Mouse (Mus musculus) bone marrow macrophage, adult 2 months (primary cell): Measurements from ENCODE around the gene St3gal3. TPM values are rescaled to one million over a fixed set of nuclear protein-coding genes. Genes with fewer than 3 reads are reported as not detected.

Experiments used
- H3K27ac ChIP-seq: 2 replicates; pipeline ENCODE4 v1.5.1; 2012; ENCODE audit warnings: low read depth, low read length; ENCODE audit not compliant: insufficient read depth
- H3K4me1 ChIP-seq: 2 replicates; pipeline ENCODE4 v1.6.1; 2012; ENCODE audit warnings: low read length; ENCODE audit not compliant: control insufficient read depth, insufficient read depth
- H3K4me3 ChIP-seq: 2 replicates; pipeline ENCODE4 v1.5.1; 2012; ENCODE audit warnings: mild to moderate bottlenecking, low read length, moderate library complexity; ENCODE audit not compliant: insufficient read depth
- CTCF ChIP-seq: IDR thresholded peaks from 2 replicates; pipeline ENCODE4 v1.5.1; 2012; ENCODE audit warnings: low read depth, mild to moderate bottlenecking, low read length, moderate library complexity
- POLR2A ChIP-seq: IDR thresholded peaks from 2 replicates; pipeline ENCODE4 v1.6.1; 2012; ENCODE audit warnings: mild to moderate bottlenecking, low read depth, low read length, borderline replicate concordance
- polyA plus RNA-seq: library from polyadenylated mRNA; stranded (reverse); fragments of >200 nt; gene quantifications from 2 replicates; pipeline ENCODE4 v1.2.4, GENCODE M21; 2012; ENCODE audit not compliant: missing spikeins, insufficient read depth, insufficient read length

Gene St3gal3
- polyA plus RNA-seq, 1 experiment: 18.6 TPM

DNA sequence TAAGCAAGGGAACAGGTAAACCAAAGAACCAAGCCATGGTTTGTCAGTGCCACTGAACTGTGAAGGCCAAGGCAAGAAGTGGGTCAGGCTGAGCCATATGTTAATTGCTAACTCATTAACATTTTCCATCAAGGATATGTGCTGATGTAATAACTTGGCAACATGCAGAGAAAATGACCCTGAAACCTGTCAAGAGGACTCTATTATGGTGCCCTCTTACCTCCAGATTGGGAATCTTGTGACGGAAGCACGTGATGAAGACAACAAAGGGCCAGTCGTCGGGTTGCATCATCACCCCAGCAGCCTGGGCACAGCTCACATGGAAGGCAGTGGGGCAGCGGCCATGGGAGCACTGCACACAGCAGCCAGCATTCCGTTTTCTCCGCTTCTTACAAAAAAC is 9.0 kb upstream of the St3gal3 start:
- no peak overlapping the region for H3K4me3 ChIP-seq
- TF ChIP-seq CTCF (no peak), POLR2A (no peak)
- H3K4me1 ChIP-seq: peaks cover 34% of the 10 kb centered on the region
- H3K27ac ChIP-seq: peak overlapping the region; percentile 92

DNA sequence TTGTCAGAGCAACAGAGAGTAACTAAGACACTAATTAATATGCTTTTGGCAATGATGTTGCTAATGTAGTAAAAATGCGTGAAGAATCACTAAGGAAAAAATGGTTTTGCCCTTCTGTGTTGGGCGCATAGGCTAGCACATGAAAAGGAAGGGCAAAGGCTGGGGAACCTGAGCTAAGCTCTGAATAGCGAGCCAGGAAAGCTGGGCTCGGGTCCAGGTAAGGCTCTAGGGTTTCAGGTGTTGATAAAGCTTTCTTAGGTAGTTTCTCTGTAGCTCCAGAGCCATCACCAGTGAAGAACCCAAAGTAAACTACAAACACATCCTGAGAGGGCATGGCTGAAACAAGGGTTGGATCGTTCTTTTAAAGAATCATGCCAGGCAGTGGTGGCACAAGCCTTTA is 6.8 kb upstream of the St3gal3 start:
- H3K27ac ChIP-seq: no peak overlapping the region
- peaks cover 50% of the 10 kb centered on the region for H3K4me1 ChIP-seq
- H3K4me3 ChIP-seq: no peak overlapping the region
- no peak for TF ChIP-seq CTCF
- no peak for TF ChIP-seq POLR2A

DNA sequence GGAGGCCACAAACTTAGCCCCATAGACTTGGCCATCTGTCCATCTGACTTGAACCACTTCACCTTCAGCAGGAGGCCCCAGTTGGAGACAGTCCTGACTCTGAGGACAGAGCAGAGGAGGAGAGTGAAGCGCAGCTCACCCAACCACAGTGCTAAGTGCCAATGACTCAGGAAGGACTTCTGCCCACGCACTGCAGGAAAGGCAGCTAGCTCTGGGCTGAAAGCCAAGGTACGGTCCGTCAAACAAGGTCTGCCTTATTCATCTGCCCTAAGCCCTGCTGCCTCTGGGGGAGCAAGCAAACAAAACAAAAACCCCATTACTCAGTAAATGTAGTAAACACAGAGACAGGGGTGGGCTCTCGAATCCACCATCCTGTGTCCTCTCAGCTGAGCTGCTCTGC is 4.2 kb upstream of the St3gal3 start:
- Histone ChIP-seq H3K4me3 (no peak overlapping the region), H3K27ac (peak overlapping the region; percentile 51), H3K4me1 (peaks cover 51% of the 10 kb centered on the region)
- no peak for TF ChIP-seq CTCF
- no peak for TF ChIP-seq POLR2A

DNA sequence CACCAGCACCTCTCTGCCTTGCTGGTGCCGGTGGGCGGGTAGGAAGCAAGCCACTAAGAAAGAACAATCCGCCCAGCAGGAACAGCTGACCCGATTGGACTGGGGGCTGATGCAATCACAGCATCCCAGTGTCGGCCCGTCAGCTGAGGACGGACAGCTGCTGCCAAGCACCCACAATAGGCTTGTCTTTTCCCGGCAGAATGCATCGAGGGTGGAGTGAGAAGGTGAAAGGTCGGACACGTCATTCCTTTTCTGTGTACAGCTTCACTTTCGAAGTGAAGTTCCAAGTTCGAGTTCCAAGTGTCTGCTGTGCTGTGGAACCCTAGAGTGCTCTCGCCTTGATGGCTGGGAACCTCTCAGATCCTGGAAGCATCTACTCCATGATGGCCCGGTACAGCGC is 3.1 kb upstream of the St3gal3 start:
- Histone ChIP-seq H3K4me3 (no peak overlapping the region), H3K27ac (no peak overlapping the region), H3K4me1 (peaks cover 48% of the 10 kb centered on the region)
- no peak for TF ChIP-seq CTCF
- no peak for TF ChIP-seq POLR2A

DNA sequence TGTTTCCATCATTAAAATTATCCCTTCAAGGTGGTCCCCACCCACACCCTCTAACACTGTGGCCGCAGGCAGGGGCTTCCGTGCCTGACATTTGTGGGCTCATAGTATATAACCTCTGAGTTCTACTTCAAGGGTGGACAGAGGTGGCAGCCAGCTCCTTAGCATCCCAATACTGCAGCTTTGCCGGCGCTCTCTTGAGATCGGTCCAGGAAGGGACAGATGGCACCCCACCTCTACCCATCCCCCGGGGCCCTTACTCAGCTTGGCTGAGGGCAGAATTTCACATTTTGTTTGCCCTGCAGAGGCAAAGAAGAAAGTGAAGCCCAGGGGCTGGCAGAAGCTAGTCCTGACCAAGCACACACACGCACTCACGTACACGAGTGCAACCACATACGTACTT is 2.6 kb upstream of the St3gal3 start:
- Histone ChIP-seq H3K4me1 (peaks cover 49% of the 10 kb centered on the region), H3K4me3 (no peak overlapping the region), H3K27ac (no peak overlapping the region)
- no peak for TF ChIP-seq POLR2A
- no peak for TF ChIP-seq CTCF

DNA sequence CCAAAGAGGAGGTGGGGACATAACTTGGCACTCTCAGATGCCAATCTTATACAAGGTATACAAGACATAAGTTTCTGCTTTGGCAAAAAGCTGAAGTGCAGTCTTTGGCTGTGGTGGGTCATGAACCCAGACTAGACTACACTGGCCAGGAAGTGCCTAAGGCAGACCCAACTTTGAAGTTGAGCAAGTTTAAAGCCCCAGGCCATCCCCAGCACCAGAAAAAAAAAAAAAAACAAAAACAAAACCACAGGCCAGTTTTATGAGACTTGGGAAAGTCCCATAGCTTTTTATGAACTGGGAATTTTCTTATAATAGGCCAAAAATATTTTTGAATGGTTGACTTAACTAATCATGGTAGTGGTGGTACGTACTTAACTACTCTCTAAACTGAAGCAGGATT is 700 bp upstream of the St3gal3 start:
- peak overlapping the region; percentile 71 for H3K27ac ChIP-seq
- peak overlapping the region; percentile 93 for H3K4me3 ChIP-seq
- H3K4me1 ChIP-seq: peaks cover 49% of the 10 kb centered on the region
- TF ChIP-seq POLR2A (no peak), CTCF (no peak)

DNA sequence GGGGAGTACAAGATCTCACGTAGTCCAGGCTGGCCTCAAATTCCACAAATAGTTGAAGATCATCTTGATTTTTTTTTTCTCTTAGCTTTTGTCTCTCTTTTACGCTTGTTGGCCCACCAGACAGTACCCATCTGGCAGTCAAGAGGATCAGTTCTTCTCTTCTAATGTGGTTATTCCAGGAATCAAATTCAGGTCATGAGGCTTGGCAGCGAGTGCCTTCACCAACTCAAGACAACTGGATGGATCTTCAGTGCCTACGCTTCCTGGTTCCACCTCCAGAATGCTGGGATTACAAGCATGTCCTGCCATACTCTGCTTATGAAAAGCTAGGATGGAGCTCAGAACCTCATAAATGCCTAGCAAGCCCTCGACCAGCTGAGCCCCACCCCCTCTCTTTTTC is 3.4 kb downstream of the St3gal3 start:
- H3K4me1 ChIP-seq: peaks cover 22% of the 10 kb centered on the region
- no peak overlapping the region for H3K27ac ChIP-seq
- TF ChIP-seq CTCF (no peak), POLR2A (no peak)
- no peak overlapping the region for H3K4me3 ChIP-seq

DNA sequence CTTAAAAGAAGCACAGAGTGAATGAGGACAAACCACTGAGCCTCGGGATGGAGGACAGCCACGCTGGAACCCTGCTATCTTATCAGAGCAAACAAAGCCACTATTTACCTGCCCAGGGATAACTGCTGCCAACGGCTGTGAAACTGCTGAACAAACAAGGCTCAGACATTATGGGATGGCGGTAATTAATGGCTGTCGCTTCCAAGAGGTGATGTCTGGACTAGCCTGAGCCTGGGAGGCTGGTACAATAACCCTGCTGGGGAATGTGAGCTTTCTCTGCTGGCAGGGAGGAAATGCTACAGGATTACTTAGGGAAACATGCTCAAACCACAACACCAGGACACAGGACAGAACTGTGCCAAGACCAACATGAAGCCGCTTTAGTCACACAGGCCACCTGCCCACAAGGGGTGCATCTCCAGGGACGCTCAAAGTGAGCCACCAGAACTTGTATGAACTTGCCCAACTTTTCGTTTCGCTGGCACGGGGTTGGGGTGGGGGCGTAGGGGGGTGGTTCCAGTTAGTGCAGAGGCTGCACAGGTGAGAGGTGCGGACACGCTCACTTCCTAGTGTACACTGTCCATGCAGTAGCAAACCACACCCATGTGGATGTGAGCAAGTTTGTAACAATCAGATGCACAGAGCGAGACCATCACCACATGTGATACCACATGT is 11.5 kb downstream of the St3gal3 start:
- no peak for TF ChIP-seq POLR2A
- TF ChIP-seq CTCF: no peak
- H3K4me3 ChIP-seq: no peak overlapping the region
- H3K4me1 ChIP-seq: no peaks in the 10 kb centered on the region
- H3K27ac ChIP-seq: no peak overlapping the region

DNA sequence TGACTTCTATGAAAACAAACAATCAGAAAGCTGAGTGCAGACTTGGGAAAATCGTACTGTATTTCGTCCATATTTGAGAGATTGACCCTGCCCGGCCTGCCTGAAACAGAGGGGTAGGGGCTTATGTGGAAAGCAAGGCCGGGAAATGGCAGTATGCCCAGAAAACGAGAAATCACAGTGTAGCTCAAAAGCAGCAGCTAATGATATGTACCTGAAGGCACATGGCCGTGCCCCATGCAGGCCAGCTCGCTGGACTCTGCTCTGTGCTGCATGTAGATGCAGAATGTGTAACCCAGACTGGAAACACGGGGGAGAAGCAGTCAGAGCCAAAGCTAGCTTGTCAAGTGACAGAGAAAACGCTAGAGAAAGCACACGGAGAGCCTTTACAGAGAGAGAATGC is 12.6 kb downstream of the St3gal3 start:
- TF ChIP-seq POLR2A: no peak
- TF ChIP-seq CTCF: no peak
- Histone ChIP-seq H3K4me1 (no peaks in the 10 kb centered on the region), H3K27ac (no peak overlapping the region), H3K4me3 (no peak overlapping the region)

DNA sequence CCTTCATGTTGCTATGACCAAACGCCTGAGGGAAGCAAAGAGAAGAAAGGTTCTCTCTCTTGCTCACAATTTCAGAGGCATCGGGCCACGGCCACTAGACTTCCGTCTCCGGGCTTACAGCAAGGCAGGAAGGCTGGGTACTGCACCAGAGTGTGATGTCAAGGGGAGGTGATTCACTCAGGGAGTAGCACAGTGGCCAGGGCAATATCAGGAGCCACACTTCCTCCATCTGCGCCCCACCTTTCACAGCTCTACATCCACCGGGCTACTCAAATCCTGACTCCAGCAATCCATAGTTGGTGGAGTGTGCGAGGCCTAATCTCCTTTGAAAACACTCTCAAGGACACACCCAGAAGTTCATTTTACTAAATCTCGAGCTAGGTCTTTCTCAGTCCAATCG is 17.1 kb downstream of the St3gal3 start:
- H3K27ac ChIP-seq: no peak overlapping the region
- H3K4me3 ChIP-seq: no peak overlapping the region
- H3K4me1 ChIP-seq: no peaks in the 10 kb centered on the region
- TF ChIP-seq CTCF: no peak
- TF ChIP-seq POLR2A: no peak

DNA sequence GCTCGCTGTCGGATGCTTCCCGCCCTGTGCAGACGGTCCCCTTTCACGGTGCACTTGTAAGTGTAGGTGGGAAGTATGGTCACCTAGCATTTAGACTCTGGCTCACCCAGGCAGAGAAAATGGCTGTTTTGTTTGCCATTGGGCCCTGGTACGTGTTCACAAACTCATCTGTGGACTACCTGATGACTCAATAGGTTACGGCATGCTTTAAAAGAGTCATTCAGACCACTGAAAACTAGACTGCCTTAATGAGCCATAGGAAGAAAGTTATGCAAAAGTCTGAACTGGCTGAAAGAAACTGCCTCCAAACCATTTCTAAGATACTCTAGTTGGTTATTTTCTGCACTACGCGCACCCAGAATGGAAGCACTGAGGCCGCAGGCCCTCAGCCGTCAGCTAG is 18.6 kb downstream of the St3gal3 start:
- no peaks in the 10 kb centered on the region for H3K4me1 ChIP-seq
- H3K27ac ChIP-seq: no peak overlapping the region
- no peak overlapping the region for H3K4me3 ChIP-seq
- TF ChIP-seq POLR2A (no peak), CTCF (no peak)
